Mouse (Mus musculus): ENCODE results near the gene Nadsyn1.

The Nadsyn1 gene

GRCm38 (mm10) chr7:143805199-143805624 lies 17.4 kb downstream of the Nadsyn1 start:
- no peak for DNase-seq (ENCODE audit: extremely low spot score, low spot score)

DNA sequence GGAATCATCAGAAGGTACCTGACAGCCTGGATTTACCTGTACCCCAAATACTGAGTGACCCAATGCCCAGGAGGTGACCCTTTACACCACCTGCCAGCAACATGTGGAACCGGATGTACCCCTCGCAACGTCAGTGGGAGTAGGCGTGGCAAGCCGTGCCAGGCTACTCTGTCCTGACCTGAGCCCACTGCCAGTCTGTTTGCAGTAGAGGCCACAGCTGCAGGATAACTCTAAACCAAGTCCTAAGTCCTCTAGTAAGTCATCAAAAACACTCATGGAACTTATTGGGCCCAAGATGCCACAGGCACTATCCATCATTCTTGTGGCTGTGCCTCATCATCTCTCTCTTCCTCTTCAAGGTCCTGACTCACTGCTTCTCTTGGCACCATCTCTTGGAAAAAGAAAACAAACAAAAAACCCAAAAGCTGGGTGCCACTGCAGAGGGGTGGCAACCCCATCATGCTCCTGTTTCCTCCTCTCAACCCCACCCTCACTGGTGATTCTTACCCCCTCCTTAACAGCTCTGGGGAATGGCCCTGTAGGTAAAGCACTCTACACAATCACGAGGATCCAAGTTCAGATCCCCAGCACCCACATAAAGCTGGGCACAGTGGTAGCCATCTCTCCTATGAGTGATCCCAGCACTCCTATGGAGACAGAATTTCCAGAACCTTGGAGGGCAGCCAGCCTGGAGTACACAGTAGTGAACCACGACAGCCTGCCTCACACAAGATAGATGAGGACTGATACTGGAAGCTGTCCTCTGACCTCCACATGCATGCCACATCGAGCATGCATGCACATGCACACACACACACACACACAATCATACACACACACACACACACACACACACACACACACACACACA lies 21.2 kb downstream of the Nadsyn1 start:
- DNase-seq (ENCODE audit: extremely low spot score, low spot score): no peak

DNA sequence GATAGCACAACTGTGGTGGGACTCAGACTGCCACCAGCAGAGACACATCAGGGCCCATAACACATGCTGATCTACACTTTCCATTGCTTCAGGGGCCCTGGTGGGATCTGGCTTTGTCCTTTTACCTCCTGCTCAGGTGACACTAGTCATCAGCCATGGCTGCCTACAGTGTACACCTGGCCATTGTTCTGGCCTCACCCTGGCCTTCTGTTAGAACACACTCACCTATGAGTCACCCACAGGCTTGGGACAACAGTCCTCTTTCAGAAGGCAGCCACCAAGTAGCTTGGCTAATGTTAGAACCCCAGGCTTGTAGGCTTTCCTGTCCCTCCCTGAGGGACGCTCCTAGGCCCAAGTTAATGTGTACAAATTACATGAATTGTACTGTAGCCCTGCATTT lies 21.9 kb downstream of the Nadsyn1 start:
- no peak for DNase-seq (ENCODE audit: extremely low spot score, low spot score)

DNA sequence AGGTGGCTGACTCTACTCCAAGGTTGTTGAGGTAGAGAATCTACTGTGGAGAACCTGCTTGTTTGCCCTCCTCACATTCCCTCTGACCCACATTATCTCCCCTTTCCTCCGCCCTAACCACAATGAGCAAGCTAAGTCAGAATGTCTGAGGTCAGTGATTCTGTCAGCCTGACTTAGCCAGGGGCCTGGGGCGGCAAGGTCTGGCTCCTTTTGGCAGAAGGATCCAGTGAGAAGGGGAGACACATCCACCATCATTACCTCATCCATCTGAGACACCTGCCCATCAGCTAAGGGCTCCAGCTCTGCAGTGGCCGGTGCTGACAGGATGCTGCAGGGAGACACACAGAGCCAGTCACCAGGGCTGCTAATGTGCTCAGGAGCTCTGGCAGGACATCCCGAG lies 23.9 kb downstream of the Nadsyn1 start:
- DNase-seq (ENCODE audit: extremely low spot score, low spot score): no peak

DNA sequence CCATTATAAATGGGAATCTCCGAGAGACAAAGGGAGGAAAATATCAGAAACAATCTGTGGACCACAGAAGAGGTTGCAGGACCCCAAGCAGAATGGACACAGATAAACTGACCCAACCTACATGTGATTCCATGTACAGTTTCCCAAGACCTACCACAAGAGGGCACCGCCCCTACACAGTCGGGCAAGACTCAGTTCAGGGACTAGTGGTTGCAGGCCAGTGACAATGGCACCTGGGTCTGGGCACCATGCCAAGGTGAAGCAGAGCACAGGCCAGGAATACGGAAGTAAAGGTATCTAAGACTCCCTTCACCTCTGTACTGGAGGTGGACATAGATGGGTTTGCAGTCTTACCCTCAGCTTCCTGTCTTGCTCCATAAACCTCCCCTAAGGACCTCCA lies 29.5 kb downstream of the Nadsyn1 start:
- DNase-seq (ENCODE audit: extremely low spot score, low spot score): no peak

GRCm38 (mm10) chr7:143792336-143792985 lies 30.2 kb downstream of the Nadsyn1 start:
- no peak for DNase-seq (ENCODE audit: extremely low spot score, low spot score)

- peak; percentile 76 for DNase-seq (ENCODE audit: extremely low spot score, low spot score)
These were observed 38.4 kb downstream of the Nadsyn1 start, which contains the start of gene Mrgpre for GRCm38 (mm10) chr7:143783996-143784829. Gene Mrgpre, minus strand, starts transcription at chr7:143784500.

DNA sequence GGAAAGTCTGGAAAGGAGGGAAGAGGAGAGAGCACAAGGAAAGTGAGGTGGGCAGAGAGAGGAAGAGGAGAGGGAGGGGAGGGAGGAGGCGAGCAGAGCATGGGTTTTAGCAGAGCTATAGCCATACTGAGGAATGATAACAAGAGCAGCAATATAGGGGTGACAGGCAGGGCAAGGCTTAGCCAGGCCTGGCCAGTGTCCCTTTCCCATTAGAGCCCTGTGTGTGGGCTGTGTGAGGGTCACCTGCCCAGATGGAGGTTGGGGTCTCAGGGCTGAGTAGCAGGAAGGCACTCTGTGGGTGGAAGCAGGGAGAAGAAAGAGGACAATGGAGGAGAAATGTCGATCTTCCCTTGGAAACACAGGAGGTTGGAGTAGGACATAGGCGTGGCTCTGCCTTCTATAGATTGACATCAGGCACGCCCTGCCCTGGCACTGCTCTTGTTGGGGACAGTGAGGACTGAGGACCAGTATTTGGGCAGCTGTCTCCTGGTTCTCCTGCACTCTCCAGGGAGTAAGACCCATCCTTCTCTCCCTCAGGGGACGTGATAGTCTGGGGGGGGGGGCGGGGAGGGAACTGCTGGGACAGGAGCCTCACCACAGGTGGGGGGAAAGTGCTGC lies 39.2 kb downstream of the Nadsyn1 start:
- DNase-seq (ENCODE audit: extremely low spot score, low spot score): peak; percentile 18

GRCm38 (mm10) chr7:143777375-143777774 lies 45.3 kb downstream of the Nadsyn1 start:
- DNase-seq (ENCODE audit: extremely low spot score, low spot score): no peak

DNA sequence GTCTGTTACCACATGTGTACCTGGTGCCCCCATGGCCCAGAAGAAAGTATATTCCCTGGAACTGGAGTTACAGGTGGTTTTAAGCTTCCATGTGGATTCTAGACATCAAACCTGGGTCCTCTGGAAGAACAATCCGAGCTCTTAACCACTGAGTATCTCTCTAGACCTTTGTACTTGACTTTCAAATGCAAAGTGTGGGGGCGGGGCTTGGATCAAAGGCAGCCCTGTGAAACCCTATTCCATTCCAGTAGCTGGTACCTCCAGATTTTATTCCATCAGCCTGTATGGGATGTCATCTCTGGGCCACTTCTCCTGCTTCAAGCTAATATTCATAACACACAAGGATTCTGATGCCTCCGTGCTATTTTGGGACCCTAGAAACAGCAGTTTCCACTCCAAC lies 46.5 kb downstream of the Nadsyn1 start:
- DNase-seq (ENCODE audit: extremely low spot score, low spot score): no peak

DNA sequence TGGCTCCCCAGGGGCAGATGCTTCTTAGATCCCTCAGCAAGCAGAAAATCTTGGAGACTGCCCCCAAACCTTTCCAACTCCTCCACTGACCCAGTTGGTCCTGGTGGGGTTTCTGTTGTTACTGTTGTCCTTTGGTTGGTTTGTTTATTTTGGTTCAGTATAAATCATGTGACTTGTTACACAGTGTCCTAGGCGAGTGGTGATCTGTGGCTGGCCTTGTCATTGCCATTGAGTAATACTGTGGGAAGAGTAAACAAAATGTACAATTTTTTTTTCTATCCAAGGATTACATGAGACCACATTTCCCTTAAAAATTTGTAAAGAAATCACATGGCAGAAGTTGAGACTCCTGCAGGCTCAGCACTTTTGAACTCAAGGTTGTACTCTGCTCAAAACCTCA lies 53.2 kb downstream of the Nadsyn1 start:
- no peak for DNase-seq (ENCODE audit: extremely low spot score, low spot score)

DNA sequence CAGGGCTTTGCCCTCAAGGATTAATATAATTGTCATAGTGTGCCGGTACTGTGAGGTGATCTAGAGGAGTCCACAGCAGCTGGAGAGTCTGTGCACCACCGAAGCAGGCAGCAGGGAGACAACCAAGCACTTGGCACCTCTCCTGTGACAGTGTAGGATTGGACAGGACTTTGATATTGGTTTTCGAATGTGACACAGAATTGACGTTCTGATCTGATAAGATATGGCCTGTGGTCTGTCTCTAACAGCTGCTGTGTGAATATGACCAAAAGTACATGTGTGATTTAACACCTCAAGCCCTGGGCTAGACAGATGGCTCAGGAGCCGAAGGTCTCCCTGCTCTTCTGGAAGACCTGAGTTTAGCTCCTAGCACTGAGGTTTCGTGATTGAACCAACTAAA lies 54.4 kb downstream of the Nadsyn1 start:
- DNase-seq (ENCODE audit: extremely low spot score, low spot score): no peak

DNA sequence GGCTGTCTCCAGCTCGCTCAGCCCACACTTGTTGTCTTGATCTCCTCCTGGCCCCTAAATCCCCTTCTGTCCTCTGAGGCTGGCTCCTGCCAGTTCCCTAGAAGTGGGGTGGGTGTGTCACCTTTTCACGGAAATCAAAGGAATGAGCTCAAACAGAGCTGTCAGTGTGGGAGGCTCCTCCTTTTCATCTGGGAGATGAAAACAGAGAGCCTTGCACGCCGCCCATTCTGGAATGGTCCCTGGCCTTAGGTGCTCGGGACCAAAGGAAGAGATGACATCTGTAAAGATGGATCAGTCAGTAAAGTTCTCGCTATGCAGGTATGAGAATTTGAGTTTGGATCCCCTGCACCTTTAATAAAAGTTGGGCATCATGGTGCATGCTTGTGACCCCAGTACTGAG lies 55.8 kb downstream of the Nadsyn1 start, which contains the start of gene Mrgprg:
Mrgprg (minus strand) TSS at position 101 of the 400 bp plus-strand sequence.
- DNase-seq (ENCODE audit: extremely low spot score, low spot score): no peak

- DNase-seq (ENCODE audit: extremely low spot score, low spot score): no peak
These were observed 57.6 kb downstream of the Nadsyn1 start for GRCm38 (mm10) chr7:143764876-143765530.

DNA sequence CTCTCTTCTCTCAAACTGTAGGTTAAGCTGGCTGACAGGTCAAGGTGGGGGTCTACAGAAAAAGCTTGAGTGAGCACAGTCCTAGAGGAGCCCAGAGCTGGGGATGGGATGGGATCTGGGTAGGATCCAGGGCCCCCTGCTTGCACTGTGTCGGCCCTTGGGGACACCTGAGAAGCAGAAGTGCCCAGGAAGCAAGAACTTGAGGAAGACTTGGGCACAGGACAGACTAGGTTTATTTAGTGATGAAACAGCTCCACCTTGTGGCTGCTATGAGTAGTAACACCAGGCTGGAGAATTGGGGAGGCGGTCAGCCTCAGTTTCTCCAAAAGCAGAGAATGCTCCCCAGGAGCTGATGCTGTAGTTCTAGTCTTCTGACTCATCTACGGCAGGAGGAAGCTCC lies 58.9 kb downstream of the Nadsyn1 start:
- DNase-seq (ENCODE audit: extremely low spot score, low spot score): peak; percentile 26

- DNase-seq (ENCODE audit: extremely low spot score, low spot score): no peak
These were observed 63.7 kb downstream of the Nadsyn1 start for GRCm38 (mm10) chr7:143758956-143759355.

- DNase-seq (ENCODE audit: extremely low spot score, low spot score): no peak
These were observed 65.0 kb downstream of the Nadsyn1 start for GRCm38 (mm10) chr7:143757696-143758095.

DNA sequence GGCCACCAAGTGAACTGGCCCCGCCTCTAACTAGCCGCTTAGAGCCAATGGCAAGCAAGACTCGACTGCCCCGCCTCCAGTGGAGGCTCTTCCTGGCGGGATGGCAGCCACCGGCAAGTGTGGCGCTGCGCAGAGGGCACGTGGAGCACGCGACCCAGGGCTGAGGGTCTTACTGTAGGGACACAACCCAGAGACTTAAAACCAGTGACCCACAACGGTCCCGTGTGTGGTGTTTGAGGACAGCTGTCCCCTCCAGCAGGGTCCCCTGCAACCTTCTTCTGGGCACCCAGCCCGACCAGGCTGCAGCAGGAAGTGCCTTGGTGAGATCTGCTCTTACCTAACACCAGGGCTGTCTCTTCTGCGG lies 65.6 kb downstream of the Nadsyn1 start:
- peak; percentile 71 for DNase-seq (ENCODE audit: extremely low spot score, low spot score)

DNA sequence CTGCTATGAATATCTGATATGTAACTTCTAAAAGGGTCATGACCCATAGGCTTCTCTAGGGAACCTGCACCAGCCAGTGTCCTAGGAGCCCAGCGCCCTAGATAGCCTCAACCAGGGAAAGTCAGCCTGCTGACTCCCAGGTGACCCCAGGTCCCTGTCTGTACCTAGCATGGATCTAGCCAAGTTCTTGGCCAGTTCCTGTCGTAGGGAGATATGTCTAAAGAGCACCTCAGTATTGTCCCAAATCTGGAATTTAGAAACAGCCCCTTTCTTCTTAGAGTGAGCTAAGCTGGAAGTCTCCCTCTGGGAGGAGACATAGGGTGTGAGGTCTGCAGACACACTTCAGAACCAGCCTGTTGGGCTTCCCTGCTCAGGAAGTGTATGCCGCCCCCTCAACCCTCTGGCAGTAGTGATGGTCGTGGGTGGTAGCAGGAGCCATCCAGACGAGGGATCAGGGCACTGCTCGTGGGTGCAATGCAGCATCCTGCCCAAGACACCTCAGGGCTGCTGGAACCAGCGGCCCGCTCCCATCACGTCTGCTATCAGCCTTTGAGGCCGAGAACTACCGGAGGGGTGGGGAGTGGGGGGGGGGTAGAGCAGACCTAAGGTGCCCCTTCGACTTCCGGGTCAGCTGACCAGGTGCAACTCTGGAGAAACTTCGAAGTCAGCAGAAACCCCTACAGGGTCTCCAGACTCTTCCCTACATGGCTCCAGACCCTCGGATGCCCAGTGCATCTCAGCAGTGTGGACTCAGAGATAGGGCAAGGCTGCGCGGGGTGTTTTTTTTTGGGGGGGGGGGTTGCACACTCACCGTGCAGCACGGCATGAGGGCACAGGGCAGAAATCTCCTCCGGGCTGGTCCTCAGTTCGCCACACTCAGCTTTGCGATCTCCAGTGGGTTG lies 66.3 kb downstream of the Nadsyn1 start, which contains the start of gene Osbpl5:
Osbpl5 (minus strand) TSS at position 861 of the 902 bp plus-strand sequence.
- no peak for DNase-seq (ENCODE audit: extremely low spot score, low spot score)

Measured in neural tube, embryonic 10.5 days (tissue).